Mouse (Mus musculus): ENCODE data around the gene Ankrd24.
A peak's percentile ranks its signal among the peaks of the same experiment; 100 is the strongest.

Gene Ankrd24

GRCm38 (mm10) chr10:81628390-81628789, at the start of gene Ankrd24:
TSS of gene Ankrd24 (plus strand) at chr10:81628540.
- no peak for DNase-seq (ENCODE audit: low read depth, low spot score)

DNA sequence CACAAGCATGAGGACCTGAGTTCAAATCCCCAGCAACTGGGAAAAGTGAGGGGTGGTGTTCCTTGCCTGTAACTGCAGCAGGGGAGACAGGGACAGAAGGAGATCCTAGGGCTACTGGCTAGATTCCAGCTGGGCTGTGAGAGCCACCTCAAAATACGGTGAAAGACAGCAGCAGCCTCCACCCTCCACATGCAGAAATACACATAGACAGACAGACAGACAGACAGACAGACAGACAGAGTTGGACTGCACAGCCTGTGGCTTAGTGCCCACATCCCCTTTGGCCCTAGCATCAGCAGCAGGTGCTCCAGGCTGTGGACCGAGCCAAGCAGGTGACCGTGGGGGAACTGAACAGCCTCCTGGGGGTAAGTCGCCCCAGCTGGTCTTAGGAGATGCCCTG, 48.4 kb upstream of the Ankrd24 start:
- no peak for DNase-seq (ENCODE audit: low read depth, low spot score)

DNA sequence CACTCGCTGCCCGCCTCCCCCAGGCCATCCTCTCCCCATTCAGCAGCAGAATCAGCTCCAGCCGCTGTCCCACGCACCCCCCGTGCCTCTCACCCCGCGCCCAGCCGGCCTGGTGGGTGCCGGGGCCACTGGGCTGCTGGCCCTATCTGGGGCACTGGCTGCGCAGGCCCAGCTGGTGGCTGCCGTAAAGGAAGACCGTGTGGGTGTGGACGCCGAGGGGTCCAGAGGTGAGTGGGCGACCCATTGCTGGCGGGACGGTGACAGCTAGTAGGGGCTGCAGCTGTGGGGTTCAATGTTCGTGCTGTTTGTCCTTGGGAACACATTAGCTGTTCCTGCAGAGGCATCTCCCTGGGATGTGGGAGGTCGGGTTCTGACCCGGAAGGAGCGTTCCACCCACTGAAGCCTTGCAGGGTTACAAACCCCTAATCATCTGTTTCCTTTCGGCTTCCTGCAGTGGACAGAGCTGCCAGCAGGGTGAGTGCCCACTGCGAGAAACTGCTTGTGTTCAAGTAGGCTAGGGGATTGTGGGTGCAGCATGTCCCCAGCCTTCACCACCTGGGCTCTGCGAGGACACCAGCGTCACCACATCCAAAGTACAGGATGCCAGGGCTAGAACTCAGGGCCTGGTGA, 47.8 kb upstream of the Ankrd24 start:
- DNase-seq (ENCODE audit: low read depth, low spot score) = no peak

DNA sequence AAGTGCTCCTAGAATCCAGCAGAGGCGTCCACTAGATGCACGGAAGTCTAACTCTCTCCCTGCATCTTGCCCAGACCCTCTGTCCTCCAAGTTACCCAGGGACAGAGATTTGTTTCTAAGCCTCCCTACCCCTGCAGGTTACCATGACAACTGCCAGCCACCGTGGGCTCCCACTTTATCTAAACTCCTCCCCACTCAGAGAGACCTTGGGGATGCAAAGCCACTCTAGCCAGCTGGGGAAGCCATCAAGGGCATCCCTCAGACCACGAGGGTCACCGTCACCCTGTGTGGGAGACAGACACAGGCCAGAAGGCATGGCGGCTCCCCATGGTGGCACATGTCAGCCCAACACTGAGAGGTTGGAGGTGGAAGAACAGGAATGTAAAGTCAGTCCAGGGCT, 45.0 kb upstream of the Ankrd24 start:
- DNase-seq (ENCODE audit: low read depth, low spot score) = no peak

DNA sequence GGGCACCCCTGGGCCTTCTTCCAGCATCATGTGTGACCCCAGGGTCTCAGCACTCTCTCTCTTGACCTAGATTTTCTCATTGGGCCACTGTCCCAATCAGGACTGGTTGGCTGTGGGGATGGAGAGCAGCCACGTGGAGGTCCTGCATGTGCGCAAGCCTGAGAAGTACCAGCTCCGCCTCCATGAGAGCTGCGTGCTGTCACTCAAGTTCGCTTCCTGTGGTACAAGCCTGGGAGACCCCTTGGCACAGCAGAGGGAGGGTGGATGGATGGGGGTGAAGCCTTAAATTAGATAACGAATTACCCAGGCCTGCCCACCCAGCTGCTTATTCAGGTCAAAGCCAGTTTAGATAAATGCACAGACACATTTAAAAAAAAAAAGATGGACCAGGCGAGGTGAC, 39.6 kb upstream of the Ankrd24 start:
- no peak for DNase-seq (ENCODE audit: low read depth, low spot score)

- no peak for DNase-seq (ENCODE audit: low read depth, low spot score)
These were observed 36.5 kb upstream of the Ankrd24 start for GRCm38 (mm10) chr10:81591846-81592245.

GRCm38 (mm10) chr10:81592631-81593030, 35.7 kb upstream of the Ankrd24 start:
- DNase-seq (ENCODE audit: low read depth, low spot score) = no peak

DNA sequence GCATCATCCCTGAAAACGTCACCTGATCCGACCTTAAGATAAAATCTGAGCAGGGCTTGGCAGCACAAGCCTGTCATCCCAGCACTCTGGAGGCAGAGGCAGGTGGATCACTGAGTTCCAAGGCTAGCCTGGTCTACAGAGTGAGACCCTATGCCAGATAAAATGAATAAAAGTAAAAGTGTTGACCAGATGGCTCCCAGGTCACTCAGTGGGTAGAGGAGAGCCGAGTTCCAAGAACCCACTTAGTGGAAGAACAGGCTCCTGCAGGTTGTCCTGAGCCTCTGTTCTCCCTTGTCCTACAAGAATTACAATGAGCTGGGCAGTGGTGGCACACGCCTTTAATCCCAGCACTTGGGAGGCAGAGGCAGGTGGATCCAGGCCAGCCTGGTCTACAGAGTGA, 35.1 kb upstream of the Ankrd24 start:
- no peak for DNase-seq (ENCODE audit: low read depth, low spot score)

GRCm38 (mm10) chr10:81593935-81594334, 34.4 kb upstream of the Ankrd24 start:
- DNase-seq (ENCODE audit: low read depth, low spot score) = no peak

GRCm38 (mm10) chr10:81595599-81595998, 32.7 kb upstream of the Ankrd24 start:
- no peak for DNase-seq (ENCODE audit: low read depth, low spot score)

DNA sequence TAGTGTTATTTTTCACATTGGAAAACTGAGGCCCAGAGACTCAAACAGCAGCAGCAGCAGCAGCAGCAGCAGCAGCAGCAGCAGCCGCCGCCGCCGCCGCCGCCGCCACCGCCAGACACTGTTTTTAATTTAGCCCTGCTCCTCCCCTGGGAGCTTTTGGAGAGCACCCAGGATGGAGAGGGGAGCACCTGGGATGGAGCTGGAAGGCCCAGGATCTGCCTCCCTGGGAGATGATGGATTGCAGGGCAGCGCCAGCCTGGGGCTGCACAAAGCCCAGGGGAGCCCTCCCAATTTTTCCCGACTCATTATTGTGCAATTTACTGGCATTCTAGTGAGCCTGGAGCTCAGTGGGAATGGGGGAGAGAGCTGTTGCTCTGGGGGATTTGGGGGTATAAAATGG, 31.7 kb upstream of the Ankrd24 start:
- DNase-seq (ENCODE audit: low read depth, low spot score) = no peak

DNA sequence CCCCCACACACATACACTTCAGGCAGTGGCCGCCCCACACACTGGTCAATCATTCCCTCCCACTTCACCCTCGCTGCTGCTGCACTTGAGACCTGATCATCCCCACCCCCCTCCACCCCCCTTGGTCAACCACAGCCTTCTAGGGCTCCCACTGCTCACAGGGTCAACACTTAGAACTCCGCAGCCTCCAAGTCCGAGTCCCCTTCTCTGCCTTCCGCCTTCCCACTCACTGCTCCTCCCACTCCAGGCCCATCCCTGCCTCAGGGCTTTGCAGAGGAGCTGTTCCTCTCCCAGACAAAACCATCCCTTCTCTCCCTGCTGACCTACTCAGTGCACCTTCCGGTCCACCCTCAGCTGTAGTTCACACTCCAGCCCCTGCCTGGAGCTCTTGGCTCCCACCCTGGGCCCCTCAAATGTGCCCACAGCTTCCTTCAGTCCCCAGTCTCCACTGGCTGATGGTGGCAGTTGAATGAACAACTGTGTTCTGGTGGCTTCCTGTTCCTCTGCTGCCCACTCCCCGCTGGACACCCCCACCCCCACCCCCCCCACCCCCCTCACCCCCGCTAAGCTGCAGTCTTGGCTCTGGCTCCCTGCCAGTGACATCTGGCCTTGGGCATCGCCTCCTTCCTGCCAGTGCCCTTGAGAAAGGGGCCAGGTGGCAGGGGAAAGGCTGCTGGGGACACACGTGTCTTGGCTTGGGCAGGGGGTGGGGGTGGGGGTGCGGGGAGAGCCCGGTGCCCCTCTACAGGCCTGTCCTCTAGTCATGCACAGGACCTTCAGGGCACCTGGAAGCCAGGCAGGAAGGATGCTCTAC, 31.0 kb upstream of the Ankrd24 start:
- DNase-seq (ENCODE audit: low read depth, low spot score) = no peak

- DNase-seq (ENCODE audit: low read depth, low spot score) = no peak
These were observed 30.0 kb upstream of the Ankrd24 start for GRCm38 (mm10) chr10:81598342-81598741.

DNA sequence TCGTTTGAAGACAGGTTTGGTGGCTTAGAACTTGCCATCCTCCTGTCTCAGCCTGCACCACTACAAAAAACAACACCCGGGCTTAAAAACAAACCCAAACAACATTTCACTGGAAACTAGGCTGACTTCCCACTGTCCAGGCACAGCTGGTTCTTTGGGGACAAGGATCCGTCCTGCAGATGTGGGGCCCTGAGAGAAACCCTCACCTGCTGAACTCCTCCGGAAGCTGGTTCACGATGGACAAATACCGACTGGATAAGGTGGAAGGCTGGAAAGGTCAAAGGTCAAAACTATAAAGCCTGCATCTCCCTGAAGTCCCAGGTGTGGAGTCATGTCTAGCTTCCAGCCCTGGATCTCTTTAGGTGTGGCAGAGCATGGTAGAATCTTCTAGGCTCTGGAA, 29.5 kb upstream of the Ankrd24 start:
- DNase-seq (ENCODE audit: low read depth, low spot score) = no peak

GRCm38 (mm10) chr10:81599630-81600029, 28.7 kb upstream of the Ankrd24 start:
- no peak for DNase-seq (ENCODE audit: low read depth, low spot score)

DNA sequence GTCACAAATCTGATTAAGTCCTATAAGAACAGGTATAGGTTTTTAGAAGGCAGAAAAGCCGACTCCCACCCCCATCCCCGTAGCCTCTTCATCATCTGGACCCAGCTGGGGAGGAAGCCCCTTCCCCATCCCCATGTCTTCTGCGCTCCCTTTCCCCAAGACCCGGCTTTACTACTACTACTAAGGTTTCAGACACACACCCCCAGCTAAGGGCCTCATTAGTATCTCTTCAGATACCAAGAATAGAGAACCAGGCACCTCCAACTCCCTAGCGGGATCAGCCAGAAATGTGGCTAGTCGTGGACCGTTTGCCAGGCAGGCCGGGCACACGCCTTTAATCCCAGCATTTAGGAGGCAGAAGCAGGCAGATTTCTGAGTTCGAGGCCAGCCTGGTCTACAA, 28.2 kb upstream of the Ankrd24 start:
- DNase-seq (ENCODE audit: low read depth, low spot score) = no peak

DNA sequence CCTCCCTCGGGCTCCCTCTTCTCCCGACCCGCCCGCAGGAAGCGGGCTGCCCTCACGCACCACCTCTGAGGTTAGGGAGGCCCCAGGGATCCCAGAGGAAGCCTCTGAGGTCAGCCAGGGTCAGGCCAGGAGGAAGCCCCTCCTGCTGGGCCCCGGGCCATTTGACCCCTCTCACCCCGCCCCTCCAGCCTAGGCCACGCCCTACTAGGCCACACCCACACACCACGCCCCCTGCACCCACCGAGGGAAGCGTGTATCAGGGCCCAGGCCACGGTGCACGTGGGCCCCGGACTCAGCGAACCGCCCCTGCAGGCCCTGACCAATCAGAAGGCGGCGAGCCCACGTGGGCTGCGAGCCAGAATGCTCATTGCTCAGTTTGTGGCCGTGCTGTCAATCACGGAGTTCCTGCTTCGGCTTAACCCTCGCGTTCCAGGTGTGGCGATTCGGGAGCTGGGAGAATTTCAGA, 27.6 kb upstream of the Ankrd24 start, which contains the start of gene Tle6:
Gene Tle6, minus strand, starts transcription at position 336 of the 466 bp plus-strand sequence.
- peak; percentile 97 for DNase-seq (ENCODE audit: low read depth, low spot score)

- no peak for DNase-seq (ENCODE audit: low read depth, low spot score)
These were observed 26.9 kb upstream of the Ankrd24 start for GRCm38 (mm10) chr10:81601396-81601905.

- no peak for DNase-seq (ENCODE audit: low read depth, low spot score)
These were observed 25.6 kb upstream of the Ankrd24 start for GRCm38 (mm10) chr10:81602741-81603151.

- no peak for DNase-seq (ENCODE audit: low read depth, low spot score)
These were observed 24.0 kb upstream of the Ankrd24 start for GRCm38 (mm10) chr10:81604019-81604967.

GRCm38 (mm10) chr10:81604968-81605665, 23.2 kb upstream of the Ankrd24 start:
- no peak for DNase-seq (ENCODE audit: low read depth, low spot score)

All from WW6 (cell line).